Mouse (Mus musculus) spleen, adult 2 months (tissue): ENCODE data around the gene Tmc1.

Experiments used
- CTCF ChIP-seq: fragments of 200-500 bp; IDR thresholded peaks from 2 replicates; pipeline ENCODE4 v1.5.1; 2011; ENCODE audit warnings: mild to moderate bottlenecking, inconsistent platforms; ENCODE audit not compliant: insufficient read depth, insufficient read length, insufficient replicate concordance; ENCODE audit errors: extremely low read depth
- POLR2A ChIP-seq: fragments of 200-500 bp; IDR thresholded peaks from 2 replicates; pipeline ENCODE4 v1.6.1; 2011; ENCODE audit warnings: low read depth, low read length, inconsistent platforms

- TF ChIP-seq POLR2A (no peak), CTCF (no peak)
Measured at GRCm38 (mm10) chr19:20979244-20979643, 25.2 kb upstream of the Tmc1 start.
